Mouse (Mus musculus): Measurements from ENCODE around the gene Gdf1.

The Gdf1 gene

DNA sequence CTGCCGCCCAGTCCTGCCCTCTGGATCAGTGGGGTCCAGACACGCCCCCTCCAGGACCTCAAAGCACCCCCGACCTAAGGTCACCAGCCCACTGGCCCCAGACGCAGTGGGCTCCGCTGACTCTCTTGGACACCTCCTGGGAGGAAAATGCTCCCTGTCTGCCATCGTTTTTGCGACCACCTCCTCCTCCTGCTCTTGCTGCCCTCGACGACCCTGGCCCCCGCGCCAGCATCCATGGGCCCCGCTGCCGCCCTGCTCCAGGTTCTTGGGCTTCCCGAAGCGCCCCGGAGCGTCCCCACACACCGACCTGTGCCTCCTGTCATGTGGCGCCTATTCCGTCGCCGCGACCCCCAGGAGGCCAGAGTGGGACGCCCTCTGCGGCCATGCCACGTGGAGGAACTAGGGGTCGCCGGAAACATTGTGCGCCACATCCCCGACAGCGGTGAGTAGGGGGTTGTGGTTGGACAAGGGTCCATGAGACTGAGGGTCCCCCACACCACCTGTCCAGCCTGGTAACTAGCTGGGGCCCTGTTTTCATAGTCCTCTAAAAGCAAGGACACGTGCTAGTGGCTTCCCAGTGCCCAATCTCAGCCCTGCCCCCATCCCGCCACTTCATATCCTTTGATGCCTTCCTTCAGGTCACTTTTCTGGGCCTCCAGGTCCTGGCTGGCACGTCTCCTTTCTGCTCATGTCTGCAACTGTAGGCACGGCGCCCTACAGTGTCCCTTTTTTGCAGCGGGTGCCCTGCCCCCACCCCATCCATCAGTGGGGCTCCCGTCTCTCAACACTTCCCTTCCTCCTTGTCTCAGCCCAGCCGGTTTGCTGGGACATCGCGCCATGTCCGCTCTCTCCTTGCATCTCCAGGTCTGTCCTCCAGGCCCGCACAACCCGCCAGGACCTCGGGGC is 471 bp downstream of the Gdf1 start:
- WGBS = 24% methylated on average over 45 of the region's 45 CpGs

DNA sequence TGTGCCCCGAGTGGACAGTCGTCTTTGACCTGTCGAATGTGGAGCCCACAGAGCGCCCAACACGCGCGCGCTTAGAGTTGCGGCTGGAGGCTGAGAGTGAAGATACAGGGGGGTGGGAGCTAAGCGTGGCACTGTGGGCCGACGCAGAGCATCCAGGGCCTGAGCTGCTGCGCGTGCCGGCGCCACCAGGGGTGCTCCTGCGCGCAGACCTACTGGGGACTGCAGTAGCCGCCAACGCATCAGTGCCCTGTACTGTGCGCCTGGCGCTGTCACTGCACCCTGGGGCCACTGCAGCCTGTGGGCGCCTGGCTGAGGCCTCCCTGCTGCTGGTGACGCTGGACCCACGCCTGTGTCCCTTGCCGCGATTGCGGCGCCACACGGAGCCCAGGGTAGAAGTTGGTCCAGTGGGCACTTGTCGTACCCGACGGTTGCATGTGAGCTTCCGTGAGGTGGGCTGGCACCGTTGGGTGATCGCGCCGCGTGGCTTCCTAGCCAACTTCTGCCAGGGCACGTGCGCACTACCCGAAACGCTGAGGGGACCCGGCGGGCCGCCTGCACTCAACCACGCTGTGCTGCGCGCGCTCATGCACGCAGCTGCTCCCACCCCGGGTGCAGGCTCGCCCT is 1.2 kb downstream of the Gdf1 start:
- WGBS = 27% methylated on average over 53 of the region's 53 CpGs

DNA sequence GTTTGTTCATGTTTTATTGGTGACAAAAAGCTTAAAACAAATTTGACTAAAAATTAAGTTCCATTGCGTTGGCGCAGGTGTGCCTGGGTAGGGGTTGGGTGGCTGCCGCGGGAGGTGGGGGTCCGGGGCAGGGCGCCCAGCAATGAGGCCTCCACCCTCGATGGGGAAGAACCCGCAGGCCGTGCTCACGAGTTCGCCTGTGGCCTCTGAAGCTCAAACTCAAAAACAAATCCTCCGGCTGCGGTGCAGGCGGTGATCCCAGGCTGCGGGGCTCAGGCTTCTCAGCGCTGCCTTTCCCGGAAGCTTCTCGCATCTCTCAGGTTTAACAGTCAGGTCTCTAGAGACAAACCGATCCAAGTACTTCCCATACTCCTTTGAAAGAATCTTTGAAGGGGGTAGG is 1.9 kb downstream of the Gdf1 start:
- WGBS = 50% methylated on average over 19 of the region's 19 CpGs

DNA sequence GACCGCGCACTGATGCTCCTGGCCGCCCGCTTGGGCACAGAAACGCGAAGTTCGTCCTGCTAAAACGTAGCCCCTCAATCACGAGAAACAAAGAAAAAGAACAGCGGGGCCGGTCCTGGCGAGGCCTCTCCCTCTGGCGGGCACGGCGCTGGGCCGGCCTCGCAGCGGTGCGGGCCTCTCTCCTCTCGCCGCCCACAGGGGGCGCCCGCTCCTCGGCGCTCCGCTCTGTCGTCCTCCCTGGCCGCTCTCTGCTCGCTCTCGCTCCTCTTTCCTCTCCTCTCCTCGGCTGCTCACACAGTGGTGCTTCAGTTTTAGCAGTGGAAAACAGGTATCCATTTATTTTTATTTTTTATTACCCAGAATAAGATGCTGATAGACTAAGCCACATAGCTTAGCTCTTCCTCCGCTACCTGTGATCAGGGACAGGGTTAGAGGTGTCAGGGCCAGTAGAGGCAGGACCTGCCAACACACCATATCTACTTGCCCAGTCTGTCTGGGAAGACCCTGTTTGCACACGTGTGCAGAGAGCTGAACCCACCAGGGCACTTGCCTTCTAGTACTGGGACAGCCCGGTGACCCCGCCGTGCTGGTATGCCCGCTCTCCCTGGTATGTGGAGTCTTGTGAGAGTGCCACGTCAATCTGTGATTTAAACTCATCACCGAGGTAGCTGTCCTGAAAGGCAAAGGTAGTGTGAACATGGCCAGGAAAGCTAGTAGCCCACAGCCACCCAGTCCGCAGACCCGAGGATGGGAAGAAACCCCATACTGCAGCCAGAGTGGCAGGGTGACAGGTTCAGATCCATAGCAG is 2.7 kb downstream of the Gdf1 start:
- WGBS = 29% methylated on average over 41 of the region's 41 CpGs

DNA sequence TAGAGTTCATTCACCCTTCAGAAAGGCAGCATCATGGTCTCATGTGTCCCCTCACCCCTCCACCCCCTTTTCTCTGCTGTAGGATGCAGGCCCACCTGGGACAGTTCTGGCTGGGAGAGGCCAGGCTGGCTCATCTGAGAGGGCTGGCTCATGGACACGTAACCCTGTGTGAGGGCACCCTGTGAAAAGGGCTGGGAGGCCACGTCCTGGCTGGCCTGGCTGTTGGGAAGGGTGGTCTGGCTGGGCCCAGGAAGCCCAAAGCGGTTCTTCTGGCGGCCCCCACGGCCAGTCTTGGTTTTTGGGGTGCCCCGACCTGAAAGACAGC is 3.2 kb downstream of the Gdf1 start:
- 91% methylated on average over 6 of the region's 6 CpGs for WGBS

DNA sequence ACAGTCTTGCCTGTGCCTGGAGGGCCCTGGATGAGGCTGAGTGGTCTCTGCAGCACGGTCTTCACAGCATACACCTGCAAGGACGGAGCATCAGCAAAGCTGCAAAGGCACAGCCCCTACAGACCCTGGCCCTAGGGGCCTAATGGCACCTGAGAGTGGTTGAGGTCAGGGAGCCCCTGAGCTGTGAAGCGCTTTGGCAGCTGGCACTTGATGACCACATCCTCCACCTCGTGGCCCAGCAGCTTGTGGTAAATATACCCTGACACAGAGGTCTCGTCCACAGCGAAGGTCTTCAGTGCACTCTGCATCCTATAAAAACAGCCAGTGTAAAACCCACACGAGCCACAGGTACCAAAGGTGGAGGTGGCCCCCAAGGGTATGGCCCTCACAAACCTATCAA is 9.3 kb downstream of the Gdf1 start:
- WGBS = 87% methylated on average over 7 of the region's 7 CpGs

DNA sequence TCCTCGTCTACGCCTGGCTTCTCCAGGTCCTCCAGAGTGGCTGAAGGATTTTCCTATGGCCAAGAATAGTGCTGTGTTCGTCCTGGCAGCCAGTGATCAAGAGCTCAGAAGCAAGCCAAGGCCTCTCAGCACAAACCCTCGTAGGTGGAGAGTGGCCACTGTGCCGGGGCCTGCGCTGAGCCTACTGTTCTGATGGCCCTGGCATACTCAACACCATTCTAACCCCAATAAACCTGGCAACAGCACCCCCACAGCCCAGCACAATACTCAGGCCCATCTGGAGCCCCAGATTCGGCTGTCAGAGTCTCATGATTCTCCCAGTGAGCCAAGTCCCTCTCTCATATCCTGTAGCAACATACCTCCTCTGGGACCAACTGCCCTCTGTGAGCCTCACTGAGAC is 11.0 kb downstream of the Gdf1 start:
- 57% methylated on average over 7 of the region's 7 CpGs for WGBS

DNA sequence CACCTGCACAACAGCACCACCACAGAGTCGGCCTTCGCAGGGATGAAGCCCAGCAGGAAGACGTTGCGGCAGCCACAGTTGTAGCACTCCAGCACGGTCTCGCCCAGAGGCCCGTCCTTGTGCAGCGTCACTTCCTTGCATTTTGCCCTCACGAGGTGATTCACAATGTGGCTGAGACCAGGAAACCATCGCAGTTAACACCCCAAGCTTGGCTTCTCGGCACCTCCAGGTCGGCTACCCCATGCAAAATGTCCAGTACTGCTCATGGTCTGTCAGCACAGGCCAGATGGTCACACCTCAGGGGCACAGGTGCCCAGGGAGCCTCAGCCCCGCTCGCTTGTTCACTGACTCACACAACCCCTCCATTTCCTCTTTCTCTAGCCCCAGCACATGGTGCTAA is 12.4 kb downstream of the Gdf1 start:
- 87% methylated on average over 14 of the region's 14 CpGs for WGBS

DNA sequence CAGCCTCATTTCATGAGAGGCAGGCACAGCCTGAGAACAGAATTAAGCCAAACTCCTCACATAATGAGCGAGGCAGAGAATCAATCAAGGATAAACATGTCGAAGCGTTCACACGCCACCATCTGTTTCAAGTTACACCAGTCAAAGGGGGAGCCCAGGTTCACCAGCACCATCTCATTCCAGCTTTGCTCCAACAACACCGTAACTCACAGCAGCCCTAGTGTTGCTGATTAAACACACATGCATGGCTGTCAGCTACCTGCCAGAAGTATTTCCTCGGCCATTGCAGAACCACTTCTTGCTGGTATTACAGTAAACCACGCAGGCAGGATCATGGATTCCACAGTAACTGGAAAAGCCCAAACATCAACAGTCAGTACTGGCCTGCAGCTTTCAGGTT is 13.5 kb downstream of the Gdf1 start:
- 56% methylated on average over 7 of the region's 7 CpGs for WGBS

DNA sequence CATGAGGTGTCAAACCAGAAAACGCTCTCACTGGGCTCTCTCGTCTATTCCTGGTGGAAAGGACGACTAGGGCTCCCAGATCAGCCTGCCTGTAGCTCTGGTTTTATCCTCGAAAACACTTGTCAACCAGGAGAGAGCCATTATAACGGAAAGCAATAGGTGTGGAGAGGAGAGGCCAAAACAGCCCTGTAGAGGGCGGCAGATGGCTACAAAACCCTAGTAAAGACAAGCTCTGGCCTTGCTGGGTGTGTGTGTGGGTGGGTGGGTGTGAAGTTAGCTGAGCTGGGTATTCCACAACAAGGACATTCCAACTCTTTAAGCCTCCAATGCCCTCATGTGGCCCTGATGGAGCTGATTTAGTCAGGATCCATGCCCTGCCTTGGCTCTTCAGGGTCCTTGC is 14.1 kb downstream of the Gdf1 start:
- WGBS = 42% methylated on average over 6 of the region's 6 CpGs

DNA sequence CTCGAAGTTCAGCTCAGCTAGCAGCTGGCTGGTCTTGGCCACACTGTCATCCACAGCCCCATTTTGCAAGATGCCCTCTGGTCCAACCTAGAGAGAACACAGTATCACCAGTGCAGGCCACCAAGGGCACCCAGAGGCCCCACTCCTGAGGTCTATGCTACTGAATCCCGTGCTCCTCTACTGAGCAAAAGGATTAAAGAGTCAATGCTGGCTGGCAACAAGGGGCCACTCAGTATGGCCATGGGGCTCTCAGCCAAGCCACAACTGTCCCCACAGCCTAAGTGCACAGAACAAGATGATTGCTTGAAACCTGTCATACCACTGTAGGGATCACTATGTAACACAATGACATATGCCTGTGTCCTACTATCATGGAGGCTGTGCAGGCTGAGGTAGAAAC is 14.7 kb downstream of the Gdf1 start:
- WGBS = 71% methylated on average over 2 of the region's 2 CpGs

DNA sequence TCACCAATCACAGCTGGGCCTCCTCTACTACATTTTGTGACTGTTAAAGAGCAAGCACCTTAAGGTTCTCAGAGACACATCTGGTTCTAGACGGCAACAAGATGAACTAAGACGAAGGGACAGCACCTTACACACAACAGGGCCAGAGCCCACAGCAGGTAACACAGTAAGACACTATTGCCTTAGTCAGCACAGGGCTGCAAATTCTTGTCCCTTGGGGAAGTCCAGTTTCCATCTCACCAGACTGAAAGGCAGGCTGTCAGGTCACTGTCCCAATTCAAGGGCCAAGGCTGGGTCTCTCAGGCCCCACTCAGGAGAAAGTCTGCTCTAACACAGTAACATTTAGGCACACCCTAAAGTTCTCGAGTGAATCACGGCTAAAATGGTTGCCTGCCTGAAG is 17.8 kb downstream of the Gdf1 start:
- WGBS = 72% methylated on average over 4 of the region's 4 CpGs

DNA sequence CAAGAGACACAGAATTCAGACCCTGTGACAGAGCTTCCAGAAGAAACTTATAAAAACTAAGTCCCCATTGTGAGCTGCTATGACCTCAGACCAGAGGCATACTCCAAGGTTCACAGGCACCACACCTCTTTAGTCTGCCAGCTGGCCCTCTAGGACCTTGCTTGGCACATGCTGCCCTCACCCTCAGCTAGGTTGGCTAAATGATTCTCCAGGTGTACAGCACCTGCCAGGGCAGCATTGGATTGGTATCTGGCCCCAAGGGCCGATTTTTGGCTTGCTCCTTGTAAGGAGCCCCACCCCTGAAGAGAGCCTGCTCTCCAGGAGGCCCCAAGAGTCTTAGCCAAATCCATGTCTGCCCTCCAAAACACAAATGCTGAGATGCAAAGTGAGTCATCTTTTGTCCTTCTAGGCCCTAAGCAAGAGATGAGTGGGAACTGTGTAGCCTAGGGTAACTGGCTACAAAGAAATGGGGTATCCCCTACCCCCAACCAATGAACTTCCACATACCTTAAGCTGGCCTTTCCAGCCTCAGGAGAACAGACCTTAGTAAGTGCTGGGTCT is 18.3 kb downstream of the Gdf1 start:
- WGBS = 58% methylated on average over 1 of the region's 1 CpGs

DNA sequence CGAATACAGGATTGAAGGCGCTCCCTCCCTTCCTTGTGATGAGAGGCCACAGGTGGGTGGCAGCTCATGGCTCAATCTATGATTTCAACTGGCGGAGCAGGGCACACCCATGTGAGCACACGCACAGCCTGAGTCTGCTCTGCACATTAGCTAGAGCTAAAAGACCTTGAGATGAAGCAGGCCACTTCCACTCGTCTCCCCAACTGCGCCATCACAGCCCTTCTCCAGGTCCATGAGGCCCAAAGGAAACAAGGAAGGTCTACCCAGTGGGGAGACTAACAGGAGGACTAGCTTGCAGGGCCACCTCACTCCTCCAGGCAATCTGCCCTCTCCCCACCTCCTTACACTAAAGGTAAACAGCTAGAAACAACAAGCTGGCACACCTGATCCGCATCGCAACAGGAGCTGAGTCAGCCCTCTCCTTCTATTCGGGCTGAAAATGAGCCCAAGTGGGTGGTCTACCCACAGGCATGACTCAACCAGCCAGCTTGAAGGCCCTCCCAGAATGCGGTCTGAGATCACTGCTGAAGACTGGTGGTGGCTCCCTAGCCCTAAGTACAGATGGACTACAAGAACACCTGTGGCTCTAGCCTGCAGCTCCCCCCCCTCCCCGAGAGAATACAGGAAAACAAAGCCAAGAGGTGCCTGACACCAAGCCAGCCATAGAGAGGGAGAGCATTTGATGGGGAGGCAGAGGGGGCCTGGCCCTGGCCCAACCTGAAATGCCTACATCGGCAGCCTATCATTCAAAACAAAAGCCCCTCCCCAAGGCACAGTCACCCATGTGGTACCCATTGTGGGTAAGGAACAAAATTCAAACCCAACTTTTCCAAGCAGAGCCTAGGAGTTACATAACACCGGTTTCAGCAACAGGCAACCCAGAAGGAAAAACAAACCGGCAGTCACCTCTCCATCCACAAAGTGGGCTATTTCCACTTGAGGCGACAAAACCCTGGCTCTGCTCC is 21.7 kb downstream of the Gdf1 start:
- 22% methylated on average over 15 of the region's 15 CpGs for WGBS

DNA sequence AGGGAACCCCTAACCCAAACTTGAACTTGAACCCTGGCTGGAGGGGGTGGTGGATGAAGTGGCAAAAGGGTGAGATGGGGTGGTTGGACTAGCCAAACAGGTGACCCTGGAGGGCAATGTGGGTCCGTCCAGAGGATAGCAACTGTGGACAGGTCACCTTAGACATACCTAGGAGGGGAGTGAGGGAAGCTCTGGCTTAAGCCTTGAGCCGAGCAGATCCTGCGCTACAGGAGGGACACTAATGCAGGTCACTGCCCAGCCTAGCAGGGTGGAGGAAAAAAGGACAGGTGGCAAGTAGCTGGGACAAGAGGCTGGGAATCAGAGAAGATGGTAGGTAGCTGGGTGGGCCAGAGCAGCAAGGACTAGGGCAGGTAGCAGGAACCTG is 22.4 kb downstream of the Gdf1 start:
- 24% methylated on average over 3 of the region's 3 CpGs for WGBS

DNA sequence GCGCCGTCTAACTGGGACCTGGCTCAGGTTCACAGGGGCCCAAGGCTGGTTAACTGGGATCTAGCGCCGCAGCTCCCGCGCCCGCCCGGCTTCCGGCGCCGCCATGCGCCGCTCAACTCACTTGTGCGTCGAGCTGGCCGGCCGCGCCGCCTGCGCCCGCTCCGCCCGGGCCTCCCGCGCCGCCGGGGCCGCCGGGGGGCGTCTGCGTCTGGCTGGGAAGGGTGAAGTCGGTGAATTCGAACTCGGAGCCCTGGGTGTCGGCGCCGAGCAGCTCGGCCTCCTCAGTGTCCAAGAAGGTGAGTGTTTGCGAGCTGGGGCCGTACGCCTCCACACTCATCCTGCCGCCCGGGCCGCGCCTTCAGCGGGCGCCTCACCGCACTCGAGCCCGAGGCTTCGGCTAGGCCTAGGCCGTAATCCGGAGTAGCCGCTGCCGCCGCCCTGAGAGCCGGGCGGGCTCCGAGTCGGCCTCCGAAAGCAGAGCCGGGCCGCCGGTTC is 23.1 kb downstream of the Gdf1 start:
- WGBS = under 1% methylated on average over 64 of the region's 64 CpGs

DNA sequence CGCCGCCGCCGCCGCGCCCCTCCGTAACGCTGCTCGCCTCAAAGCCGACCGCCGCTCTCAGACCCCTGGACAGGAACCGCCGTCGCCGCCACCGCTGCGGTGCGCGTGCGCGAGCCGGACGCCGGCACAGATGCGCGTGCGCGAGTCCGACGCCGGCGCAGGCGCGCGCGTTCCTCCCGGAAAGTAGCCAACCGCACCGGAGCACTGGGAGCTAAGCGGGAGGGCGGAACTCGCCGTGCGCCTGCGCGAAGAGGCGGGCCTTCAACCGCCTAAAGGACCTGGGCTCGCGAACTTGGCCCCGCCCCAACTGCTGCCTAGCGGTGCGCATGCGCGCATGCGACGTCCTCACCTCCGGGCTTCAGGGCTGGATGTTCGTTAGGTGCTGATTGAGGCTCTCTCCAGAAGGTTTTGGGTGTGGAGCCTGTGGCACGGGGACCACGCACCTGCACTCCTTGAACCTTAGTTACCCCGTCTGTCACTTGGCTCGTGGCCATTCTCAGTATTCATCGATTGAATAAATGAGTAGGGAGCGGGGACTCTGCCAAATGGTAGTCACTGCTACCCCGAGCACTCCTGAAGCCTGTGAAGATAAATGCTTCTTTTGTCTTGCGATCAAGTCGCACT is 23.7 kb downstream of the Gdf1 start, which contains the start of gene Upf1:
Upf1 (minus strand) TSS at position 85 of the 624 bp plus-strand sequence.
- under 1% methylated on average over 69 of the region's 69 CpGs for WGBS

DNA sequence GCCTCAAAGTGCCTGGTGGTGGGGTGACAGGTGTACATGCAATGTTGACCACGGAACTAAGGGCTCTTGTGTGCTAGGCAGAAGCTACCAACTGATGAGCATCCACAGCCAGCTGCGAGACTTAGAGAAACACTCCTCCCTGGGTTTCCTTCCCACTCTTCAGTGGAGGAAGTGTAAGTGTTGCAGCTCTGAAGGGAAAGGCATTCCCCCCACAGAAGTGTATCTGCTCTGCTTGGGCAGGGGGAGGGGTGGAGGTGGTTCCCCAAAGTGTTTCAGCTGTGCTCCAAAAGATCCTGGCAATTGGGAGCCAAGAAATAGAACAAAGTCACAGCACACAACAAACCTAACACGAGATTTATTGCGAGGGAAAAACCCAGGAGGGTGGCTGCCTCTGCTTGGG is 24.4 kb downstream of the Gdf1 start:
- 25% methylated on average over 4 of the region's 4 CpGs for WGBS

DNA sequence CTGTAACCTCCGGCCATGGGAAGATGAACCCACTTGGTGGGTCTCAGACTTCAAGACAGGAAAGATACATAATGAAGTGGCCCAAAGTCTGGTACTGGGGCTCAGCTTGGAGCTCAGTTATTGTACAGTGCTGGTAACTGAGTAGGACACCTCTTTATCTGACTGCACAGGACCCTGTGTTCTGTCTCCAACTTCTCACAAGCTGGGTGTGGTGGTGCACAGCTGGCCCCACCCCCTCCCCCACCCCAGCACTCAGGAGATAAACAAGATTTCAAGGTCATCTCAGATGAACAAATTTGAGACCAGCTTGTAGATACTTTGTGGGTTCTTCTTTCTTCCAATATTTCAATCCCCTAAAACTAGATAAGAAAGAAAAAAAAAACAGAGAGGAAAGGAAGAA is 26.5 kb downstream of the Gdf1 start:
- 91% methylated on average over 1 of the region's 1 CpGs for whole genome bisulfite sequencing

DNA sequence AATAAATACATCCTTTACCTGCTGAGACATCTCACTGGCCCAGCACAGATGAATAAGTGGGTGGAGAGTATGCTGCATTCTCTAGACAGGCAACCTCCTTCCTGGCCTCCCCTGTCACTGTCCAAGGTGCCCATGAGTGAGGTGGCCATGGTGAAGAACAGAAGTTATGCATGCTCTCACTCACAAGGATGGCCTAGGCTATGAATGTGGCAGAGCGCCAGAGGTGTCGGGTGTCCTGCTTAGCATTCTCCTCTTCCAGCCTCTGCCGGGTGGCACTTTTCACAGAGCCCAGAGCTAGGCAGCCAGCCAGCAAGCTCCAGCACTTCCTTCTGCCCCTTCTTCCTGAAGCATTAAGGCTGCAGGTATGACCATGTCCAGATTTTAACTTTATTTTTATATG is 29.8 kb downstream of the Gdf1 start:
- 23% methylated on average over 3 of the region's 3 CpGs for WGBS

DNA sequence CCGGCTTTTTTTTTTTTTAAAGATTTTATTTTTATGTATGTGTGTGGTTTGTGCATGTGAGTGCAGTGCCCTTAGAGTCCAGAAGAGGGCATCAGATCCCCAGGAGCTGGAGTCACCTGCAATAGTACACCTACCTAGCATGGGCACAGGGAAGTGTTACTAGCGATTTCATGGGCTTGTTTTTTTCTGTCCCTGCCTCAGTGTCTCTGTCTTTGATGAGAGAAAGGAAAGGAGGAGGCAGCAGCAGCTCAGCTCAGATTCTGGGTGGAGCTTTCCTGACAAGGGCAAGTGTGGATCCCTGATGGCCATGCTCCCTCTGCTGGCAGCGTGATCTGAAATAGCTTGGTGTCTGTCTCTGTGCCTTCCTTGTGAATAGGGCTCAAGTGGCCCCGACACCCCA is 31.2 kb downstream of the Gdf1 start:
- 58% methylated on average over 4 of the region's 4 CpGs for WGBS
